26 mouse cellular contexts compared by ENCODE assay signal in genomic region chr11:119189319-119189718, GRCm38 (mm10). TPM values are rescaled to one million over a fixed set of nuclear protein-coding genes. Genes with fewer than 3 reads are reported as not detected.
"Had no signal": no experiment of that assay in that cellular context is flagged by ENCODE, and none has a peak within 500 bp of the region (broad histone marks: within the 10 kb centered on the region; RNA-seq: fewer than 3 reads in every experiment).

No protein-coding gene starts in this region.

- DNase-seq: cerebellum, adult 8-10 months; cerebellum, adult 9-10 months; cerebellum, adult 9-11 months; cerebellum, postnatal 10 days; cerebellum, postnatal 14 days; cerebellum, postnatal 36 days; embryo, embryonic 11 days; forebrain, postnatal 0 days; gastrocnemius, adult 2 months; gastrocnemius, postnatal 10 days; gastrocnemius, postnatal 14 days; gastrocnemius, postnatal 25 days; gastrocnemius, postnatal 36 days; heart, adult 11 months; heart, adult 18-20 months; heart, adult 2 months had no signal

- H3K36me3 ChIP-seq: embryonic facial prominence, embryonic 13.5 days; embryonic facial prominence, embryonic 15.5 days; forebrain, embryonic 12.5 days; forebrain, embryonic 15.5 days had no signal

- H3K9me3 ChIP-seq: embryonic facial prominence, embryonic 10.5 days; embryonic facial prominence, embryonic 12.5 days; embryonic facial prominence, embryonic 13.5 days; embryonic facial prominence, embryonic 15.5 days; forebrain, embryonic 10.5 days; forebrain, embryonic 12.5 days; forebrain, embryonic 13.5 days; forebrain, embryonic 15.5 days had no signal

- H3K9ac ChIP-seq: embryonic facial prominence, embryonic 12.5 days; embryonic facial prominence, embryonic 13.5 days; embryonic facial prominence, embryonic 15.5 days; forebrain, embryonic 15.5 days; forebrain, postnatal 0 days had no signal

- H3K27me3 ChIP-seq: embryonic facial prominence, embryonic 12.5 days; embryonic facial prominence, embryonic 13.5 days; embryonic facial prominence, embryonic 15.5 days; forebrain, embryonic 12.5 days; forebrain, embryonic 13.5 days; forebrain, embryonic 15.5 days had no signal

- H3K4me2 ChIP-seq: embryonic facial prominence, embryonic 12.5 days; embryonic facial prominence, embryonic 13.5 days; embryonic facial prominence, embryonic 15.5 days; forebrain, embryonic 12.5 days; forebrain, embryonic 13.5 days; forebrain, embryonic 15.5 days had no signal

- ATAC-seq: forebrain, embryonic 13.5 days; forebrain, embryonic 15.5 days; forebrain, embryonic 16.5 days; forebrain, postnatal 0 days had no signal

- H3K4me3 ChIP-seq: embryonic facial prominence, embryonic 10.5 days; embryonic facial prominence, embryonic 12.5 days; embryonic facial prominence, embryonic 13.5 days; embryonic facial prominence, embryonic 15.5 days; erythroblast, embryonic 14.5 days; forebrain, embryonic 10.5 days; forebrain, embryonic 12.5 days; forebrain, embryonic 13.5 days; forebrain, embryonic 15.5 days; gastrocnemius, adult 2 months; heart, adult 2 months had no signal

- H3K27ac ChIP-seq: embryonic facial prominence, embryonic 10.5 days; embryonic facial prominence, embryonic 12.5 days; embryonic facial prominence, embryonic 13.5 days; forebrain, embryonic 10.5 days; forebrain, embryonic 12.5 days; forebrain, embryonic 13.5 days; forebrain, embryonic 15.5 days; gastrocnemius, adult 2 months; heart, adult 2 months had no signal

RNA-seq across cellular contexts. Expression of gene Ccdc40, which starts 39.1 kb away (rescaled TPM):
- total RNA-seq: gastrocnemius, adult 2 months; gastrocnemius, postnatal 14 days; gastrocnemius, postnatal 36 days had no signal
